Mouse (Mus musculus): ENCODE results near the gene Ccdc186.

The Ccdc186 gene

DNA sequence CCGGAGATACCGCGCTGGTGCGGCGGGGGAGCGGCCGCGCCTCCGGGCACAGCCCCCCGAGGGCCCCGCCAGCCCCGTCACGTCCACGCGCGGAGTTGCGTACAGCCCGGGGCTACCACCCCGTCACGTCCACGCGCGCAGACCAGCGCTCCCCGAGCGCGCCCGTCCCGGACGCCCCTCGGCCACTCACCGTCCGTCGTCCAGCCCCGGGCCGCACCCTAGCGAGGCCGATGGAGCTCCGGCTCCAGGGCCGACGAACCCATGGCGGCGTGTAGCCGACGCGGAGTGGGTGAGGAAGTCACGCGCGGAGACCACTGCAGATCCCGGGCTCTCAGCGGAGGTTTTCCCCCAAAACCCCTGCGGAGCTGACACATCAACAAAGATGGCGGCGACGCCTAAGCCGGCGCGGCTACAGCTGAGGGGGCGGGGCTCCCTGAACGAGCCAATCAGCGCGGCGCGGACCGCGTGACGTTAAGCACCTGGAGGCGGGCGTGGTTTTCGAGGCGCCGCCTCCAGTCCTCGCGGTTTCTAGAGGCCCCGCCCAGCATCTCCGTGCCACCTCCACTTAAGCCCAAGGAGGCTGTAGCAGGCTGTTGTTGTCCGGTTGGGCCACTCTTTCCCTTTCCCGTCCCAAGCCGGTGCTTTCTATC is at the start of gene Ccdc186:
Gene Ccdc186 (minus strand): TSS at position 393 of the 650 bp plus-strand sequence.
- peak; percentile 100 for DNase-seq

DNA sequence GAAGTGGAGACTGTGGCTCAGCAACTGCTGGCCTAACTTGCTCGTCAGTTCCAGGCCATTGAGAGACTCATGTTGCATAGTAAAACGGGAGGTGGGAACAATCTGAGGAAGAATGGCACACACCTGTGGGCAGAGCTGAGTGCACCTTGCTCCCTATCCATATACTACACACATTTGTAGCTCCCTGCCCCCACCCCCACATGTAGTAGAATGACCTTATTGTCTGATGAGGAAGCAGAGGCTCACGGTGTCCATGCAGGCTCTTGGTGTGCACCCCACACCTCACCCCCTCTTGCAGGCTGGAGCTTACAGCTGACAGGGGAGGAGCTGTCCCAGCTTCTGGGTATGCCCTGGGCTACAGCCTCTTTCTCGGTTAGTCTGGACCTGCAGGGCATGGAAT is 45.7 kb upstream of the Ccdc186 start:
- DNase-seq = no peak

DNA sequence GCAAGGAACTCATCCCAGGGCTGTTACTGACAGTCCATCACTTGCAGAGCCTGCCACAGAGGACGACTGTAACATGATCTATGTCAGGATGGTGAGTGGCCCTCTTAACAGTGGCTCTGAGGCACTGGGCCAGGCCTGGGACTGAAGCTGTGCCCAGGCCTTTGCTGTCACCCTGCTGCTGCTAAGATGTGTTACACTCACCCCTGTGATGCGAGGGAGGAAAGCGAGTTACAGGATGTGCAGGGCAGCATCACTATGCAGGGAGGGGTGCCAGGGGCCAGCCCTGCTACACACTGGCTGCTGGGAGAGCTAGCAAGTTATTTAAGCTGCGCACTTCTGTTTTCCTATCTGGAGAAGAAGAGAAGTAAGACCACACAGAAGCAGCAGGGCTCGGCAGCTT is 34.5 kb upstream of the Ccdc186 start:
- no peak for DNase-seq

DNA sequence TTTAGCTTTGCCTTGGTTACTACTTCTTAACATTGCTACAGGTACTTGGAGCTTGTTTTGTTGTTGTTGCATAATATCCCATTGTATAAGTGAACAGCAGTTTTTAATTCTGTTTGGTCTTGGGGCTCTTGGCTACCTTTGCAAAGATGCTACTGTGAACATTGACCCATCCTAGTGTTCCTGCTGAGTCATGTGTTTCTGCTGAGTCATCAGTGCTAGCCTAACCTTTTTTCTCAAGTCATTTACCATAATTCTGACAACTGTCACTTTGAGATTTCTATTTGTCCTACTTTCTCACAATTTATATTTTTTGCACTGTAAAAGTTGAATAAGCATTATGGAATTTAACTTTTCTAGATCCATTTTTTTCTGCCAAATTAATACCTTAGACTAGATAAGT is 30.6 kb upstream of the Ccdc186 start:
- no peak for DNase-seq

DNA sequence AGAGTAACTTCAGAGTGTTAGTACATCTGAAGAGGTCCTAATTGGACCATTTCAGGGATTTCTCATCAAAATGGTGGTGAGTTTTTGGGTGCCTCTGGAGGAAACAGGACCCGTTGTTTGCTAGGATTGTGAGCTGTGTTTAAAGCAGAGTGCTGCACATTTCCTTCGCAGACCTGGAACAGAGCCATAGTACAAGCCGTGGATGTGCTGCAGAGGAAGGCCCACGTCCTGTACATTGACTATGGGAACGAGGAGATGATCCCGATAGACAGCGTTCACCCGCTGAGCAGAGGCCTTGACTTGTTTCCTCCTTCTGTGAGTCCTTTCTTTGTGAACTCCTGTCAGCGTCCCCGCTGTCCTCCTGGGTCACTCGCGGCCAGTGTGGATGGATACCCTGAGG is 21.0 kb upstream of the Ccdc186 start:
- no peak for DNase-seq

DNA sequence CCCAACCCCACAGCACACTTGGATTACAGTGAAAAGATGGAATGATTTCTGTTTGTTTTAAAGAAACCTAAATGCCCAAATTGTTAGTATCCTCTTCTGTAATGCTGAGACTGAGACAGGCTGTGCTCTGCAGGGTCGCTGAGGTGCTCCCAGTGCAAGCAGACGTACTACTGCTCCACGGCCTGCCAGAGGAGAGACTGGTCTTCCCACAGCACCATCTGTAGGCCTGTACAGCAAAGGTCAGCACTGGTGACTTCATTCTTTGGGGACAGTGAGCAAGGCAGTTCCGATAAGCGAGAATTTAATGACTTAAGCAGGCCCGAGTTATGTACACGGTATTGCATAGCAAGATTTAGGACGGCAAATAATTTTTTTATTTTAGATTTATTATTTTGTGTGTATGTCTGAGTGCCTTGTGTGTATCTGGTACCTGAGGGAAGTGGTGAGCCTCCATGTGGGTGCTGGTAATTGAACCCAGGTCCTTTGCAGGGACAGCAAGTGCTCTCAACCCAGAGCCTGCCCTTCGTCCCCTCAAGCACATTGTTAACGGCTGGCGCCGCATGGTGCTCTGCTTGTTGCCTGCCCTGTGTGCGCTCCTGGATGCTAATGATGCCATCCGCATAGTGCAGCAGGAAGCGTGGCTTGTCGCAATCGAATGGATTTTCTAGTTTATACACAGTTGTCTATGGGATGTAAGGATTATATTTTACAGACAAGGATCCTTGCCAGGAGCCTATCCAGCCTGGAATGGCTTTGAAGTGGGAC is 17.1 kb upstream of the Ccdc186 start:
- DNase-seq = peak; percentile 94

DNA sequence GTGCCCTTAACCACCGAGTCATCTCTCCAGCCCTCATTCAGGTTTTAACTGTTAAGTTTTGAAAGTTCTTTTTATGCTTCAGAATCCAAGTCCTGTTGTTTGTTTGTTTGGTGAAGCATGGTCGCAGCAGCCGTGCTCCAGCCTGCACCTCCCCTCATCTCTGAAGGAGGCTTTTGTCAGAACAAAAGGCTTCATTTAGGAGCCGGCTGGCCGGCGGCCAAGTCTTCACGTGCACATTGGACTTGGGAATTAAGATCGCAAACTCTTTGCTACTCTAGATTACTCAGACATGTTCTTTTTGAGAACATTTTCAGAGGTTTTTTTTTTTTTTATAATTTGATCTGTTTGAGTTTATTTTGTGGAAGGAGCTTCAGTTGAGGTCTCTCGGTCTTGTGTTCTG is 13.3 kb upstream of the Ccdc186 start:
- DNase-seq = peak; percentile 45

DNA sequence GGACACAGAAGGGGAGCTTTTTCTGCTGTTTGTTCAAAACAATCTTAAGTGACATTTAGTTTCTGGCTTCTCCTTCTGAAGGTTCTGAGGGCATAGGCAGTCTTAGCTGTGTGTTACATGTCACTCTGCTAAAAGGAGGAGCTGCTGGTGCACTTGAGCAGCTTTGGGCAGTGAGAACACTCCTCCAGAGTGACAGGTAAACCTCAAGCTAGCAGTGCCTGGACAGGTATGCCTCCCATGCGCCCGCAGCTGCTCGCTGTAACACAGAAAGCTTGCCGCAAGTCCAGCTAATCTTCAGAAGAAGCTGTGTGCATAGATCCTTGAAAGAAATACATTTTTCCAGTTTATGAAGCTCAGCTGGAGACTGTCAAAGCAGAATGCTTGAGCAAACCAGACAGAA is 8.2 kb upstream of the Ccdc186 start:
- peak; percentile 70 for DNase-seq

DNA sequence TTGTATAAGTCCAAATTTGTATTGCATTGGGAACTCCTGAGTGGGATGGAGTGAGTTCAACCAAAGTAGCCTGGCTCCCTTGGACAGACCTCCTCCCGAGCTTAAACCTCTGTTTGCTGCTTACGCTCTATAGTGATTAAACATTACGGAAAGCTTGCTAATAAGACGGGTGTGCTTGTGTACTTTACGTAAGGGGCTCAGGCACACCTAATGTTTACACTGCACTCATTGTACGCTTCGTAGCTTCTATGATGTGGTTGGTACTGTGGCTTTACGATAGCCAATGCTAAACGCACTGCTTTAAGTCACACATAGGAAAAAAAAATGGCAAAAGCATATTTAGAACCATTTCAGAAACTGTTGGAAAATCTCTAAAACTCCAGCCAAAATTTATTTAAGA is 7.3 kb upstream of the Ccdc186 start:
- DNase-seq = peak; percentile 55

DNA sequence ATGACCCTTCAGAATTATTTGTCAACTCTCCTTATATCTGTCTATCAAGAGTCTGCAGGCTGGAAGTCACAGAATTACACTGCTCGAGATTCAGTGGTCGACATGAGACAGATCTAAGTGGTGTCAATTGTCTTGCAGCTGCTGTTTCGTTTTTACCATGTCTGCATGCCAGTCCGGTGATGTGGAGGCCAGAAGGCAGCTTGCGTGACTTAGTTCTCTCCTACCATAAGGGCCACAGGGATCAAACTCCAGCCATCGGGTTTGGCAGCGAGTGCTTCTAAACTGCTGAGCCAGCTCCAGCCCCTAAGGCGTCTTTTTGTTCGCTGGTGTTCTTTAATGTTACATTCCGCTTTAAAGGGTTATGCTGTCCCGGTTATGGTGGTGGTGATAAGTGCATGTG is 6.3 kb upstream of the Ccdc186 start:
- peak; percentile 61 for DNase-seq

DNA sequence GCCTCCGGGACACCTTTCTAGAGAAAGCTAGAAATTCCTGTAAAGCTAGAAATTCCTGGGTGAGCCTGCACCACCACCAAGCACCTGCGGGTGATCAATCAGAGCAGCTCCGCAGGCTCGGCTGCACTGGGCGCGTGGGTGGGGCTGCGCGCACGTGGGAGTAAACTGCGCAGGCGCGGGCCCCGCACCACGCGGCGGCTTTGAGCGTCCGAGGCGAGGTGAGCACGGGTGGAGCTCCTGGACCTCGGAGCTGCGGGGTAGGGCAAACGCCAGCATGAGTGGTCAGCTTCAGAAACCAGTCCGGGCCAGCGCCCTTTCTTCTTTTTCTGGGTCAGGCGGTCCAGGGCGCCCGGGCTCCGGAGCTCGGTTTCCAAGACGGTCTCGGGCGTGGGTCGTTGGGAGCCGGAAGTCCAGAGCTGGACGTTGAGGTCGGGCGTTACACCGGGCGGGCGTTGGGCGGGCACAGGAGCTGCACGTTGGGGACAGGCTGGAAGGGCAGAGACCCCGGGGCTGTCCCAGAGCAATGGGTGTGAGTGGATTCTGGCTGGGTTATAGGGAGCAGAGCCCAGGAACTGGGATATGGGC is 4.1 kb upstream of the Ccdc186 start, which contains the start of gene Tdrd1:
Gene Tdrd1 (plus strand): TSS at position 163 of the 585 bp plus-strand sequence.
- peak; percentile 90 for DNase-seq

DNA sequence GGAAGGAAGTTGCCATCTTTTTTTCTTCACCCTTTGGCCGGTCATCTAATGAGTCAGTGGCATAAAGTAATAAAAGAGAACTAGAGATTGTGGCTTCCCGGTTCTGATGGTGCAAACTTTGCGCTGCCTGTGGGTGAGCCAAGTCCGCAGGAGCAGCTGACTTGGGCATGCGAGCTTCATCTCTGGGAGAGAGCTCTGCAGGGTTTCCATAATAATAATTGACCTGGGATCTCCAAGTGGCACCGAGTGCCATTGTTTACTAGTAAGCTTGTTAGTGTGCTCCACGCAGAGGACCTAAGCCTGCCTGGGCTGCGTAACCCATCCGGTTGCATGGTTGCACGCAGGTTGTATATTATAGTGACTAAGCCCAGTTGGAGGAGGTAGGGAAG is 452 bp upstream of the Ccdc186 start:
- DNase-seq = no peak

DNA sequence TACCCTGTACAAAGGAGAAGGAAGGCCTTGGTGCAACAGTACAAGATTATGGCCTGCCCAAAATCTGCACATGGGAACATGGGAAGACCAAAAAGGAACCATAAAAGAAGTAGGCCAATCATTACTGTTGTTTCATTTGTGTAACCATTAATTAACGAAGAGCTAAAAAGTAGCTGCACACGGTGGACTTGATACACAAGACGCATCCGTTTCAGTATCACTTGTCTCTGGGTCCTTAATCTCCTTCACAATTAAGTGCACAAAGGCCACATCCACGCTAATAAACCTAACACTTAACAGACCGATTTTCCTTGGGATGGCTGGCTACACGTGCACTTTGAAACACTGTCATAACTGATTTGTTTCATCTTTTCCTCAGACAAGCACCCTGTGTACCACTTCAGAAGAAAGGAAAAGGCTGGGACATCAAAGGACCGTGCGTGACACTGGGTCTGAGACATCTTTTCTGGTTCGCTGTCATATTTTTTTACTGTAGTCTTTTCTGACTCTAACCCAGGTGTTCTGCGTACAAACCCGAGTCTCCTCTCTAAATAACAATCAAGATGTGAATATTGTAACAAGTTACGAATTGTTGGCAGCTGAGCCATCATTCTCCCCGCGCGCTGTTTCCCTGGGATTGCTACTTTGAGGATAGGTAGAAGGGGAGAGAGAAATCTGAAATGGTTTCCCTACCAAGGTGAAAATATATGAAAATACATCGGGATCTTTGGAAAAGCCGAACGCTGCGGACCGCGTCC is 771 bp downstream of the Ccdc186 start:
- no peak for DNase-seq

DNA sequence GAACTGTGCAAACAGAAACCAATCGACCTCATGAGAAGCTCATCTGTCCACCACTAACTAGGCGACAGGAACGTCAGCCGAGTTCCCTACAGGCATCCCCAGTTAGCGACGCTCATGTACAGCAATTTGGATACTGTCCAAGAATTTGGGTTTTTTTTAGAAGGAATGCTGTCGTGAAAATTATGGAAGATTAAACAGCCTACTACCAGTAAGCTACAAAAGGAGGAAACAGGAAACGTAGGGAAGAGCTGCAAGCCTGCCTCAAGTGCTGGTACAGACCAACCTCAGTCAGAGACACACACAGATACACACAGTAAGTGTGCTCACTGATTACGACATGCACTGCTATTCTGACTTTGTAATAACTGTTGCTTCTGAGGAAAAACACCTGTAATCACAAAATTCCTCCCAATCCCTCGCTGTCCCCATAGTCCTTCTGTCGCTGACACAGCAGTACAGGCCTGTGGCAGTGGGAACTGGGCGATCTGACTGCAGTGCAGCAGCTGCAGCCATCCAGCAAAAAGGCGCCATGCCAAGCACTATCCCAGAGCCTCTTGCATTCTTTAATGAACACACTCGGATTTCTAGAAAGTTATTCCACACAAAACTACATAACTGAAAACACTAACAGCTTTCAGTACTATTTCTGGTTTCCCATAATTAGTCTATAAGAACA is 4.0 kb downstream of the Ccdc186 start:
- peak; percentile 96 for DNase-seq

DNA sequence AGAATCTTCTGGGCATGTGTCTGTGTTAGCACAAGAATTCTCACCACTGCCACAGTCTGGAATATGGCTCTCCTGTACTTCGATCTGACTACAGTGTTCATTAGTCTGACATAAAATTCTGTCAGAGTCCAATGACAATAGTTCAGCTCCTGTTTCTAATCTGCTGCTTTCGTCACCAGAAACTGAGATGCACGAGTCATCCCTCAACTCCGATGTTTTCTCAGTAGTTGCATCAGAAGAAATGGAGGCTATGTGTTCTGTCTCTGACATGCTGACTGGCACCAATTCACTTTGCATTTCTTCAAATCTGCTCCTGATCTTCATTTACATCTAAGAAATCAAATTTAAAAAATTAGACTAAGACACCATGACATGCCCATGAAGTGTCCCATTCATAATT is 8.6 kb downstream of the Ccdc186 start:
- DNase-seq = no peak

DNA sequence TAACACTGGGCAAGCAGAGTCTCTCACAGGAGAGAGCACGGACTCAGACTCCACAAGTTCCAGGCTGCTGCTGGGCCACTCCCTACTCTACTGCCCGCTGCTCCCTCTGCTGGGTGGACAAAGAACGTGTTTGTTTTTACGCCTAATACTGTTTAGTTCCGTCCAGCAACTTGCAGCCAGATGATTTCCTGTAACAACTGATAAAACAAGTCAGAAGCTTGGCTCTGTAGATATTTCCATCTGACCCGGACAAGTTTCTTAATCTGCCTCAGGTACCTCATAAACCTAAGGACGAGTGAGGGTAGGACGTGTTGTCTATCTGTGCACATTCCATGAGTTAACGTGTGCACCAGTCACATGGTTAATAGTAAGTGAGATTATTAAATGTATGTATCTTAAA is 10.4 kb downstream of the Ccdc186 start:
- peak; percentile 95 for DNase-seq

DNA sequence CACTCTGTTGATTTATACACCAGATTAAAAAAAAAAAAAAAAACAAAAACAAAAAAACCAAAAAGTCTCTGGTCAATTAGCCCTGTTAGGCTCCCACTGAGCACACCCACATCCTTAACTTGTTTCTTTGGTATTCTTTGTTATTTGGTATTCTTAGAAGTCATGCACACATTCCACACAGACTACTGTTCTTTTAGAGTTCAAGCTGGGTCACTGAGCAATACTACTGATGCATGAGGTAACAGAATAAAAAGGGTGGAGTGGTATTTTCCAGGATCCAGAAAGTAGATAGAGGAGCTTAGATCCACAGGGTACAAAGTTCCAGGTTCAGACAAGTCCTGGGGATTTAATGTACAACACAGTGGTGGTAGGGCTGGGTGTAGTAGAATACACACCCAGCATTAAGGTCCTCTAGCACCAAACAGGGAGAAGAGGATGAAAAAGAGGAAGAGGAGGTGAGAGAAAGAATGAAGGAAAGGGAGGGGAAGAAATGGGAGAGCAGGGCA is 11.3 kb downstream of the Ccdc186 start:
- DNase-seq = no peak

DNA sequence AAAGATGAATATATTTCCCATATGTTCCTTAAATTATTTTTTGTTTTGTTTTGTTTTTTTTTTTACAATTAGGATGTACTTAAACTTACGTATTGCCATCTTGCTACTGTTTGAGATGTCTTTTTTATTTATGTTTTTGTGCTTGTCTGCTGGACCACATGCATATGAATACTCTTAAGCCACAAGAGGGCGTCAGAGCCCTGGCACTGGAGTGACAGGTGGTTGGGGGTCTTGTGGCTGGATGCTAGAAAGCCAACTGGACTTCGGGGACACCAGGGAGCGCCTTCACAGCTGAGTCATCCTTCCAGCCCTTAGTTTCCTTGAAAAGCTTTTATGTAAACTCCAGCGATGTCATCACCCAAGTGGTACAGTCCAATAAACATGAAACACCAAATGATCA is 13.2 kb downstream of the Ccdc186 start:
- no peak for DNase-seq

DNA sequence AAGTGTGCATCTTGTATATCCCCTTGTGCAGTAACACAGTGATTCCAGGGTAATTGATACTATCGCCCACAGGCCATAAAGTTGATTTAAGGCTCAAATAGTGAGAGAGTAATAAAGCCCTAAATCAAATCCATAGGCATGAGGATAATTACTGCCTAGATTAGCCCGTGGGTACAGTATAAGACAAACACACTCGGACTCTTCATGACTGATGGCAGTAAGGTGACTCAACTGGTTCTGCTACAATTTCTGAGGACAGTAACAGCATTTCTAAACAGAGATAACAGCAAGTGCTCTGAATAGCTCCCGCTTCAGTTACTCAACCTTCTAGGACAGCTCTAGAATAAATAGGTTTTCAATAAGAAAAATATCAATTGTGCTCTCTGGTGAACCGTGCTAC is 14.9 kb downstream of the Ccdc186 start:
- DNase-seq = no peak

DNA sequence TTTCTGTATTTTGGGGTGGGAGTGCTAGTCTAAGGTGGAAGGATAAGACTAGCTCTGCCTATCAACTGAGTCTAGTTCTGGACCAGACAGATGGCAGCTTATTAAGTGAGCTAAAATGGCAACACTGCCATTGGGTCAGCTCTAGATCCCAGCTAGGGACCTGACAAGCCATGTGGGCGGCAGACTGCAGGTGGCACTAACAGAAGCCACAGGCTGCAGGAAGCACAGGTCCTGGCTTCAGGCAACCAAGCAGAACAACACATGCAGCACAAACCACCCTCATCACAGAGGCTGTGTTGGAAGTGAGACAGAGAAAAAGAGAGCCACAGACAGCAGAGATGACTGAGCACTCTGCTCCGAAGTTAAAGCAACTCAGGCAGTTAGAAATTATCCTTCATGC is 16.6 kb downstream of the Ccdc186 start:
- DNase-seq = no peak

DNA sequence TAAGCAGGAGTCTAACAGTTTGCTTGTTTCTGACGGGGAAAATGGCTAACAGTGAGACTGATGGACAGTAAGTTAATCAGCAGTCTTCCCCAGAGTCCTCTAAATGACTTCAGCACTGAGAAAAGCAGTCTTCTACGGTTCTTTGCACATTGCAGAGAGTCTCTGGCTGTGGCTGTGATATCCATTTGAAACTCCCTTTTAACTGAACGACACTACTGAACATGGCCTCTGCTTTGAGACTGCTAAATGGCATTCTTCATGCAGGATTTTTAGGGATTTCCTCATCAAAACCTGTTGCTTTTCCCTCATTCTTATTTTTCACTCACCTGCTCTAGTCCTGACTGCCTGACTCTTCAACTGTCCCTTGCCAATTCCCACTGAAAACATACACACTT is 19.6 kb downstream of the Ccdc186 start:
- no peak for DNase-seq

DNA sequence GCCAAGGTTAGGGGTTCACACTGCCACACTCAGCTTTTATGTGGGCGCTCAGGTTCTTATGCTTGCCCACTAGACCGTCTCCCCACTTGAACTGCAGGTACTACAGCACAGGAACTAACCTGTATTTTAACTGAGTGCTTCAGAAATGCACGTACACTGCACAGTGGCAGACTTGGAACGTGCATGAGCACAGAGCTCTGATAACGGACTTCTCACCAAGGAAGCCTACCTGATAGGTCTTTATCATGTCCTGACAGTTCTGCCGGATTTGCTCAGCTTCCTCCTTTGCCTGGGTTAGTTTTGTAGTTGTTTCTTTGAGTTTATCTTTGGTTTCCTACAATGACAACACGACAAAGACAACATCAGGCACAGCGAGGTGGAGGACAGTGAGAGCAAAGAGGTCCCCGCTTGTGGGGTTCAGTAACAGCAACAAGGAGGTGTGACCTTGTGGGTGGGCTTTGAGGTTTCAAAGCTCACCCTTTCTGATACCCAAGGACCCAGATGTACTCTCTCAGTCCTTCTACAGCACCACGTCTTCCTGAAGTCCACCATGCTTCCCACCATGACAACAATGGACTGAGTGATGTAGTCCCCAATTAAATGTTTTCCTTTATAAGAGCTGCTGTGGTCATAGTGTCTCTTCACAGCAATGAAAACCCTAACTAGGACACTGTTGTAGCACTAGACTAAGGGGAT is 20.2 kb downstream of the Ccdc186 start:
- DNase-seq = no peak

Measured in heart, adult 11 months (tissue).